Mouse (Mus musculus) liver, postnatal 0 days (tissue): ENCODE measurements around the gene Gpatch8.

Experiments used
- CTCF ChIP-seq: sonication (generic); IDR thresholded peaks from 2 replicates; pipeline ENCODE4 v1.5.1; 2016; ENCODE audit warnings: antibody characterized with exemption, low read depth
- EP300 ChIP-seq: IDR thresholded peaks from 2 replicates; pipeline ENCODE4 v1.6.1; 2016; ENCODE audit warnings: antibody characterized with exemption, low read depth, mild to moderate bottlenecking

DNA sequence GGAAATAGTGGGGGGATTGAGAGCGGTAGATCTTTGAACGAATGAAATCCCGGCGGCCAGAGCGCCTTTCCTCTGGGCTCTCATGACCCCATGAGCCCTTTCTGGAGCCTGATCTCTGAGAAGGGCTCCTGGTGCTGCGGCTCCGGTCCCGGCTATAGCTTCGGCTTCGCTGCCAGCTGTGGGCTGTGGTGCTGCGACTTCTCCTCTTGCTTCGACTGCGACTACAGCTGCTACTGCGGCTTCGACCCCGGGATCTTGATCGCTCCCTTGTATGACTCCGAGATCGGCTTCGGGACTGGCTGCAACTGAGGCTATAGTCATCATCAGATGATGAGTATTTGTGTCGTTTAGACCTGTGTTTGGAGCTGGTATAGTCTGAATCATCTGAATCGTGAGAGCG, 76.6 kb downstream of the Gpatch8 start:
- TF ChIP-seq CTCF: no peak
- TF ChIP-seq EP300: no peak
